Mouse (Mus musculus): ENCODE measurements around the gene Zfp689. TPM values are rescaled to one million over a fixed set of nuclear protein-coding genes. Genes with fewer than 3 reads are reported as not detected.

Gene Zfp689
- polyA plus RNA-seq, 1 experiment from 2014 or later: 12.6 TPM

GRCm38 (mm10) chr7:127479318-127480225 lies 30.6 kb upstream of the Zfp689 start:
- H3K36me3 ChIP-seq (ENCODE audit: control insufficient read depth, insufficient read depth, low read length): peaks cover 25% of the 10 kb centered on the region
- no peak; the same call in 1 of the 2 replicates for ATAC-seq (ENCODE audit: low FRiP score)
- peak; percentile 89 for DNase-seq (ENCODE audit: low spot score, missing footprints)

GRCm38 (mm10) chr7:127478635-127479317 lies 29.8 kb upstream of the Zfp689 start, which contains the start of gene Fbrs:
Gene Fbrs (plus strand): TSS chr7:127479199.
- H3K4me3 ChIP-seq (ENCODE audit: low read depth, low read length): peak within 1 kb of the TSS; percentile 68
- DNase-seq (ENCODE audit: low spot score, missing footprints): no peak
- peak; percentile 86 for ATAC-seq (ENCODE audit: low FRiP score)
- peaks cover 15% of the 10 kb centered on the region for H3K4me1 ChIP-seq (ENCODE audit: control insufficient read depth, insufficient read depth, low read length)
- WGBS: 0% methylated on average over 52 of the region's 62 CpGs
- peak within 1 kb of the TSS; percentile 99 for H3K4me2 ChIP-seq
- H3K27me3 ChIP-seq (ENCODE audit: control insufficient read depth, insufficient read depth, low read length): no peaks in the 10 kb centered on the region
- peak within 1 kb of the TSS; percentile 91 for H3K27ac ChIP-seq (ENCODE audit: low read depth, low read length)
- no peaks in the 10 kb centered on the region for H3K9me3 ChIP-seq (ENCODE audit: control insufficient read depth, low read length)
- peak within 1 kb of the TSS; percentile 80 for H3K9ac ChIP-seq (ENCODE audit: low read length)
- H3K36me3 ChIP-seq (ENCODE audit: control insufficient read depth, insufficient read depth, low read length): peaks cover 28% of the 10 kb centered on the region

More at GRCm38 (mm10) chr7:127479318-127480225, 30.6 kb upstream of the Zfp689 start:
- H3K27me3 ChIP-seq (ENCODE audit: control insufficient read depth, insufficient read depth, low read length): no peaks in the 10 kb centered on the region
- peak overlapping the region; percentile 68 for H3K4me3 ChIP-seq (ENCODE audit: low read depth, low read length)
- H3K4me2 ChIP-seq: peak overlapping the region; percentile 99
- WGBS: 5% methylated on average over 48 of the region's 48 CpGs
- peak overlapping the region; percentile 91 for H3K27ac ChIP-seq (ENCODE audit: low read depth, low read length)
- H3K9me3 ChIP-seq (ENCODE audit: control insufficient read depth, low read length): no peaks in the 10 kb centered on the region
- peak overlapping the region; percentile 80 for H3K9ac ChIP-seq (ENCODE audit: low read length)
- H3K4me1 ChIP-seq (ENCODE audit: control insufficient read depth, insufficient read depth, low read length): peaks cover 15% of the 10 kb centered on the region

- Histone ChIP-seq H3K27ac (ENCODE audit: low read depth, low read length) (peak overlapping the region; percentile 91), H3K4me1 (ENCODE audit: control insufficient read depth, insufficient read depth, low read length) (peaks cover 15% of the 10 kb centered on the region), H3K4me2 (peak overlapping the region; percentile 99), H3K9me3 (ENCODE audit: control insufficient read depth, low read length) (no peaks in the 10 kb centered on the region), H3K36me3 (ENCODE audit: control insufficient read depth, insufficient read depth, low read length) (peaks cover 28% of the 10 kb centered on the region), H3K9ac (ENCODE audit: low read length) (peak overlapping the region; percentile 80), H3K4me3 (ENCODE audit: low read depth, low read length) (peak overlapping the region; percentile 68), H3K27me3 (ENCODE audit: control insufficient read depth, insufficient read depth, low read length) (no peaks in the 10 kb centered on the region)
- peak; percentile 92 for ATAC-seq (ENCODE audit: low FRiP score)
- DNase-seq (ENCODE audit: low spot score, missing footprints): peak; percentile 100
- under 1% methylated on average over 50 of the region's 50 CpGs for WGBS
Measured at GRCm38 (mm10) chr7:127477687-127478634, 29.0 kb upstream of the Zfp689 start.

- 83% methylated on average over 4 of the region's 4 CpGs for WGBS
- H3K9me3 ChIP-seq (ENCODE audit: control insufficient read depth, low read length): no peaks in the 10 kb centered on the region
- H3K4me3 ChIP-seq (ENCODE audit: low read depth, low read length): peak overlapping the region; percentile 68; the same call in 1 of the 2 replicates
- DNase-seq (ENCODE audit: low spot score, missing footprints): no peak
- H3K27ac ChIP-seq (ENCODE audit: low read depth, low read length): no peak overlapping the region
- peaks cover 24% of the 10 kb centered on the region for H3K36me3 ChIP-seq (ENCODE audit: control insufficient read depth, insufficient read depth, low read length)
- H3K9ac ChIP-seq (ENCODE audit: low read length): peak overlapping the region; percentile 80; the same call in 1 of the 2 replicates
- no peaks in the 10 kb centered on the region for H3K27me3 ChIP-seq (ENCODE audit: control insufficient read depth, insufficient read depth, low read length)
- H3K4me2 ChIP-seq: peak overlapping the region; percentile 99
- ATAC-seq (ENCODE audit: low FRiP score): no peak
- peaks cover 23% of the 10 kb centered on the region for H3K4me1 ChIP-seq (ENCODE audit: control insufficient read depth, insufficient read depth, low read length)
Measured at GRCm38 (mm10) chr7:127476855-127477254, 27.9 kb upstream of the Zfp689 start.

GRCm38 (mm10) chr7:127476336-127476735 lies 27.4 kb upstream of the Zfp689 start:
- ATAC-seq (ENCODE audit: low FRiP score) (no peak), DNase-seq (ENCODE audit: low spot score, missing footprints) (no peak)
- Histone ChIP-seq H3K27me3 (ENCODE audit: control insufficient read depth, insufficient read depth, low read length) (no peaks in the 10 kb centered on the region), H3K4me2 (no peak overlapping the region), H3K9ac (ENCODE audit: low read length) (no peak overlapping the region), H3K36me3 (ENCODE audit: control insufficient read depth, insufficient read depth, low read length) (peaks cover 24% of the 10 kb centered on the region), H3K27ac (ENCODE audit: low read depth, low read length) (no peak overlapping the region), H3K4me1 (ENCODE audit: control insufficient read depth, insufficient read depth, low read length) (peaks cover 23% of the 10 kb centered on the region), H3K4me3 (ENCODE audit: low read depth, low read length) (no peak overlapping the region), H3K9me3 (ENCODE audit: control insufficient read depth, low read length) (no peaks in the 10 kb centered on the region)
- 97% methylated on average over 11 of the region's 11 CpGs for WGBS

- WGBS: 94% methylated on average over 11 of the region's 11 CpGs
- Histone ChIP-seq H3K4me1 (ENCODE audit: control insufficient read depth, insufficient read depth, low read length) (peaks cover 16% of the 10 kb centered on the region), H3K4me3 (ENCODE audit: low read depth, low read length) (no peak overlapping the region)
Measured at GRCm38 (mm10) chr7:127475186-127475740, 26.3 kb upstream of the Zfp689 start.

GRCm38 (mm10) chr7:127474378-127475070 lies 25.6 kb upstream of the Zfp689 start:
- Histone ChIP-seq H3K36me3 (ENCODE audit: control insufficient read depth, insufficient read depth, low read length) (peaks cover 21% of the 10 kb centered on the region), H3K4me1 (ENCODE audit: control insufficient read depth, insufficient read depth, low read length) (peaks cover 9% of the 10 kb centered on the region), H3K4me2 (no peak overlapping the region), H3K9me3 (ENCODE audit: control insufficient read depth, low read length) (no peaks in the 10 kb centered on the region), H3K4me3 (ENCODE audit: low read depth, low read length) (no peak overlapping the region), H3K27ac (ENCODE audit: low read depth, low read length) (no peak overlapping the region), H3K27me3 (ENCODE audit: control insufficient read depth, insufficient read depth, low read length) (no peaks in the 10 kb centered on the region), H3K9ac (ENCODE audit: low read length) (no peak overlapping the region)
- DNase-seq (ENCODE audit: low spot score, missing footprints): peak; percentile 17
- ATAC-seq (ENCODE audit: low FRiP score): no peak
- WGBS: 80% methylated on average over 6 of the region's 6 CpGs

More at GRCm38 (mm10) chr7:127475186-127475740, 26.3 kb upstream of the Zfp689 start:
- Histone ChIP-seq H3K27me3 (ENCODE audit: control insufficient read depth, insufficient read depth, low read length) (no peaks in the 10 kb centered on the region), H3K36me3 (ENCODE audit: control insufficient read depth, insufficient read depth, low read length) (peaks cover 21% of the 10 kb centered on the region), H3K9me3 (ENCODE audit: control insufficient read depth, low read length) (no peaks in the 10 kb centered on the region), H3K4me2 (no peak overlapping the region), H3K9ac (ENCODE audit: low read length) (no peak overlapping the region), H3K27ac (ENCODE audit: low read depth, low read length) (no peak overlapping the region)
- ATAC-seq (ENCODE audit: low FRiP score) (no peak), DNase-seq (ENCODE audit: low spot score, missing footprints) (peak; percentile 31)

- ATAC-seq (ENCODE audit: low FRiP score): no peak
- Histone ChIP-seq H3K4me2 (no peak overlapping the region), H3K9ac (ENCODE audit: low read length) (no peak overlapping the region), H3K4me3 (ENCODE audit: low read depth, low read length) (no peak overlapping the region), H3K27me3 (ENCODE audit: control insufficient read depth, insufficient read depth, low read length) (no peaks in the 10 kb centered on the region), H3K36me3 (ENCODE audit: control insufficient read depth, insufficient read depth, low read length) (peaks cover 24% of the 10 kb centered on the region), H3K9me3 (ENCODE audit: control insufficient read depth, low read length) (no peaks in the 10 kb centered on the region), H3K27ac (ENCODE audit: low read depth, low read length) (no peak overlapping the region), H3K4me1 (ENCODE audit: control insufficient read depth, insufficient read depth, low read length) (peaks cover 8% of the 10 kb centered on the region)
- DNase-seq (ENCODE audit: low spot score, missing footprints): peak; percentile 76
- WGBS: 78% methylated on average over 5 of the region's 5 CpGs
Measured at GRCm38 (mm10) chr7:127473705-127474104, 24.7 kb upstream of the Zfp689 start.

Data from midbrain, embryonic 11.5 days (tissue).